19 mouse cellular contexts compared by ENCODE assay signal in genomic region chr3:96847661-96848060, GRCm38 (mm10). TPM values are rescaled to one million over a fixed set of nuclear protein-coding genes. Genes with fewer than 3 reads are reported as not detected.
DNase-seq lines count a peak whose midpoint lies in the region; ATAC-seq and TF ChIP-seq lines count a peak whose summit lies in the region.
"Had no signal": no experiment of that assay in that cellular context is flagged by ENCODE, and none has a peak within 500 bp of the region (broad histone marks: within the 10 kb centered on the region; RNA-seq: fewer than 3 reads in every experiment).

No protein-coding gene starts in this region.

- 46% methylated on average over 6 of the region's 6 CpGs for WGBS in small intestine, adult 2 months
- WGBS in liver, postnatal 0 days (ENCODE audit: insufficient replicate concordance) = 17% methylated on average over 6 of the region's 6 CpGs

- H3K9ac ChIP-seq in liver, postnatal 0 days (replicated peaks) = no peak overlapping the region
- H3K9ac ChIP-seq: lung, embryonic 14.5 days; neural tube, embryonic 15.5 days had no signal

- ATAC-seq in granulocyte monocyte progenitor cell, adult 5-6 weeks (replicated peaks; ENCODE audit: poor library complexity, severe bottlenecking) = peak; percentile 27
- no peak for ATAC-seq in liver, postnatal 0 days
- ATAC-seq: forebrain, embryonic 16.5 days had no signal

- TF ChIP-seq POLR2A in small intestine, adult 2 months (IDR thresholded peaks at IDR 0.05; ENCODE audit: low read depth, low read length) = no peak

- H3K4me3 ChIP-seq in small intestine, adult 2 months (ENCODE audit: low read depth, low read length) = no peak overlapping the region
- H3K4me3 ChIP-seq in liver, postnatal 0 days (ENCODE audit: low read depth, low read length) = no peak overlapping the region
- H3K4me3 ChIP-seq: neural tube, embryonic 15.5 days had no signal

- 0 out of 2 replicates have a peak overlapping the region, but pooled peaks have one; percentile 1 for H3K27ac ChIP-seq in small intestine, adult 2 months (ENCODE audit: insufficient read depth, low read depth, low read length)
- H3K27ac ChIP-seq in liver, postnatal 0 days (ENCODE audit: low read depth) = no peak overlapping the region
- H3K27ac ChIP-seq: kidney, postnatal 0 days; macrophage; neural tube, embryonic 15.5 days had no signal

- H3K4me1 ChIP-seq in small intestine, adult 2 months (ENCODE audit: control insufficient read depth, insufficient read depth, insufficient read length, low read length) = peaks cover 6% of the 10 kb centered on the region; the same call in 1 of the 2 replicates
- peaks cover 18% of the 10 kb centered on the region for H3K4me1 ChIP-seq in liver, postnatal 0 days (ENCODE audit: insufficient read depth)
- H3K4me1 ChIP-seq: neural tube, embryonic 15.5 days had no signal

- peaks cover 4% of the 10 kb centered on the region; the same call in 1 of the 2 replicates for H3K36me3 ChIP-seq in small intestine, adult 2 months (ENCODE audit: control insufficient read depth, insufficient read depth, low read length)
- H3K36me3 ChIP-seq in liver, postnatal 0 days (replicated peaks; ENCODE audit: insufficient read depth, low read length) = no peaks in the 10 kb centered on the region; the same call in 1 of the 2 replicates
- H3K36me3 ChIP-seq: neural tube, embryonic 15.5 days had no signal

- no peak overlapping the region for H3K4me2 ChIP-seq in liver, postnatal 0 days (ENCODE audit: low read depth, low read length)
- H3K4me2 ChIP-seq: lung, embryonic 14.5 days; neural tube, embryonic 15.5 days had no signal

- H3K27me3 ChIP-seq in small intestine, adult 2 months (ENCODE audit: control insufficient read depth, insufficient read depth, low read length) = no peaks in the 10 kb centered on the region
- H3K27me3 ChIP-seq in liver, postnatal 0 days (ENCODE audit: insufficient read depth, low read length) = no peaks in the 10 kb centered on the region
- H3K27me3 ChIP-seq: neural tube, embryonic 15.5 days had no signal

- DNase-seq in spleen, postnatal 36 days (ENCODE audit: low spot score in 2 of 2) = peak; percentile 18
- DNase-seq in spleen, postnatal 4 days (ENCODE audit: low spot score in 2 of 2) = no peak
- DNase-seq in embryo, embryonic 11 days = no peak
- DNase-seq in liver, postnatal 0 days = no peak
- no peak for DNase-seq in left cerebral cortex, adult 11 months (ENCODE audit: low spot score)
- DNase-seq: adrenal gland, postnatal 25 days; cerebellum, postnatal 10 days; heart, postnatal 36 days; lung, embryonic 14.5 days had no signal

- no peak for TF ChIP-seq EP300 in liver, postnatal 0 days (IDR thresholded peaks at IDR 0.05; ENCODE audit: low read depth)

- TF ChIP-seq CTCF in small intestine, adult 2 months (IDR thresholded peaks at IDR 0.05; ENCODE audit: extremely low read depth, insufficient read length, insufficient replicate concordance, low read depth, low read length) = no peak
- no peak for TF ChIP-seq CTCF in liver, postnatal 0 days (IDR thresholded peaks at IDR 0.05; ENCODE audit: low read depth)

- no peaks in the 10 kb centered on the region for H3K9me3 ChIP-seq in liver, postnatal 0 days (ENCODE audit: low read length)
- H3K9me3 ChIP-seq: neural tube, embryonic 15.5 days had no signal

RNA-seq across cellular contexts. Expression of gene Cd160, which starts 18.5 kb away (rescaled TPM):
- not detected in 2 replicates for total RNA-seq in granulocyte monocyte progenitor cell, adult 5-6 weeks (2014; fragmentation: Nextera tagmentation)
- 0.62 and 1.9 TPM in 2 replicates for total RNA-seq in granulocyte monocyte progenitor cell, adult 5-6 weeks (2017)
- 2.4 and 3.4 TPM in 2 replicates for polyA plus RNA-seq in small intestine, adult 2 months (2012; rRNA removed)
- 0.78 and 0.89 TPM in 2 replicates for polyA plus RNA-seq in liver, postnatal 0 days (2015; fragmentation: Nextera tagmentation; extraction: Ambion mirVana)
- total RNA-seq: adrenal gland, postnatal 25 days; gastrocnemius, postnatal 10 days; heart, postnatal 36 days; left cerebral cortex, postnatal 25 days; midbrain, postnatal 0 days had no signal

RNA-seq across cellular contexts. Expression of gene Pdzk1, which starts 18.6 kb away (rescaled TPM):
- total RNA-seq in granulocyte monocyte progenitor cell, adult 5-6 weeks (2014; fragmentation: Nextera tagmentation) = not detected in 2 replicates
- total RNA-seq in granulocyte monocyte progenitor cell, adult 5-6 weeks (2017) = not detected in 2 replicates
- 11.4 and 58.3 TPM in 2 replicates for polyA plus RNA-seq in small intestine, adult 2 months (2012; rRNA removed)
- polyA plus RNA-seq in liver, postnatal 0 days (2015; fragmentation: Nextera tagmentation; extraction: Ambion mirVana) = 49.4 and 57.7 TPM in 2 replicates
- total RNA-seq: adrenal gland, postnatal 25 days; gastrocnemius, postnatal 10 days; heart, postnatal 36 days had no signal
- polyA plus RNA-seq: C2C12, macrophage had no signal

RNA-seq across cellular contexts. Expression of gene Gja5, which starts 56.8 kb away (rescaled TPM):
- total RNA-seq in granulocyte monocyte progenitor cell, adult 5-6 weeks (2014; fragmentation: Nextera tagmentation) = not detected in 2 replicates
- 0.15 TPM in 1 of 2 replicates, not detected in the other for total RNA-seq in granulocyte monocyte progenitor cell, adult 5-6 weeks (2017)
- 0.53 and 0.62 TPM in 2 replicates for polyA plus RNA-seq in small intestine, adult 2 months (2012; rRNA removed)
- polyA plus RNA-seq in liver, postnatal 0 days (2015; fragmentation: Nextera tagmentation; extraction: Ambion mirVana) = 1.4 TPM in 2 replicates
- polyA plus RNA-seq: macrophage had no signal

RNA-seq across cellular contexts. Expression of gene Gpr89, which starts 57.5 kb away (rescaled TPM):
- total RNA-seq in granulocyte monocyte progenitor cell, adult 5-6 weeks (2014; fragmentation: Nextera tagmentation) = 18.5 and 27.2 TPM in 2 replicates
- 29.8 and 36.2 TPM in 2 replicates for total RNA-seq in granulocyte monocyte progenitor cell, adult 5-6 weeks (2017)
- 11.5 and 23.5 TPM in 2 replicates for polyA plus RNA-seq in small intestine, adult 2 months (2012; rRNA removed)
- polyA plus RNA-seq in liver, postnatal 0 days (2015; fragmentation: Nextera tagmentation; extraction: Ambion mirVana) = 20.0 and 21.1 TPM in 2 replicates

Comparison
In these comparisons a context has a peak if more than half of its experiments do, and no peak if none do; other contexts are left out.
1. DNase-seq: peak in spleen, postnatal 36 days (2 of 2); none in spleen, postnatal 4 days (0 of 2), embryo, embryonic 11 days (single experiment), liver, postnatal 0 days (single experiment) and left cerebral cortex, adult 11 months (single experiment).